Mouse (Mus musculus) heart, adult 8-10 months (tissue): Measurements from ENCODE around the gene Chka. TPM values are rescaled to one million over a fixed set of nuclear protein-coding genes. Genes with fewer than 3 reads are reported as not detected.

Source experiments
- DNase-seq: peaks from one replicate; pipeline ENCODE4 v3.0.0; 2022; ENCODE audit warnings: low spot score
- total RNA-seq, 4 experiments: library from RNA; stranded (reverse); gene quantifications; 2 replicates each; pipeline ENCODE4 v1.2.4; 2022

Chka gene
- total RNA-seq, 4 experiments from 2014 or later: 8.3 to 10.4 (median 8.7) TPM

DNA sequence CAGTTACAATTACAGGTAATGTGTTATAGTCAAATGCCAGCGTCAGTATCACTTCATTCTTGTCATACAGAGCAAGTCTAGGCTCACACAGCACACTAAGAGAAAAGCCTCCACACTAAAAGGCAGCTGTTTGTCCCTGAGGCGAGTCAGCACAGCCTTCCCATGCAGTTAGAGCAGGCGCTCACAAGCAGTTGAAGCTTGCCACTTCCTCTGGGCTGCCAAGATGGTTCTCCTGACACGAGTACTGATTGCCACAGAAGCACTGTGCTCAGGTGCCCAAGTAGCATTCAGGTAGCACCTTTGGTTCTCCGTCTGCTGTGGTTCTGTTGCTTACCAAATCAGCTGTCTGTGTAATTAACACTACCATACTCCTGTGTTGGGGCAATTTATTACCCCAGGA lies 37.5 kb downstream of the Chka start:
- DNase-seq: no peak

DNA sequence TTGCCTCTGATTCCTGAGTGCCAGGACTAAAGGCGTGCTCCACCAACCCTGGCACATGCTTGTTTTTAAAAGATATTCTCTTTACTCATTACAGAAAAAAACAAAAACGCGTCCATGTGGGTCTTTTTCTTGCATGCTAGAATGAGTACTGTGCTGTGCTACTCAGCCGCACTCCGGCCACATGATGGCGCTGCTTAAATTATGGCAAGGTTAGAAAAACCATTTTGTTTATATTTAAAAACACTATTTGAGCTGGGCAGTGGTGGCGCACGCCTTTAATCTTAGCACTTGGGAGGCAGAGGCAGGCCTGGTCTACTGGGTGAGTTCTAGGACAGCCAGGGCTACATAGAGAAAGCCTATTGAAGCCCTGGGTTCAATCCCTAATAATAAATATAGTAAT lies 38.6 kb downstream of the Chka start:
- DNase-seq: no peak

DNA sequence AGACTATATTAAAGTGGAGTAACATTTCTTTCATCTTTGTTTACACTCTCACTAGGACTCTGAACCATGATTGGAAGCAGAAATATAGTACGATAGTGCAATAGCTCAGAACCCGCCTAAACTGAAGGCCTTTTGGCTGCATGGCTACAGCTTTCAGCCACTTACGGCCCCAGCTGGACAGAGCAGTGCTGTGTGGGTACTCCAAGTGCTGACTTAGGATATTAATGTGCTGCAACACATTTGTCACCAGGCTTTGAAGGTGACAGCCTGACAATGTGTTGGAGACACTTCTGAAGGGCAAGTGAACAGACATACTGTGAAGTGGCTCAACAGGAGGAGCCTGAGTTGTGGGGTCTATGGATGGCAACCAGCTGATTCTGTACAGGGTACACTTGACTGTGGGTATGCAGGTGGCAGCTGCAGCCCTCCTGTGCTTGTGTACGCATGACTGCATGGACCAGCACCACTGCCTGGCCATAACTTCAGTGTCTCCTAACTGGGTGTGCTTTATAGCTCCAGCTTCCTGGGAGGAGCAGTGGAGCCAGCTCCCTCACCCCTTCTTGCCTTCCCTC lies 42.1 kb downstream of the Chka start:
- no peak for DNase-seq

DNA sequence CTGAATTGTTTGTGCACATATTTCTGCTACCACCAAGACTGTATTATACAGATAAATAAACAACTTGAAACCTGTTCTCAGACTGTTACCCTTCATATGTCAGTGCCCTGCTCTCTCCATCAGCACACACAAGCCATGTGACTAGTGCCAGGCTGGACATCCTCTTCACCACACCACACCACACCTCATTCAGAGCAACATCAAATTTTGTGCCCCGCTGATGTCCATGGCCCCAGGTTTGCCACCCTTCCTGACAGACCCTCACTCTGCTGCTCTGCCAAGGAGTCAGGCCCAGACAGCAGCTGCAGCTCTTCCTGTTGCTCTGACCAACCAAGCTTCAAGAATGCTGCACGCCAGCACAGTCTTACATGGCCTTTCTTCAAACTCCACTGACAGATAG lies 42.7 kb downstream of the Chka start:
- no peak for DNase-seq

DNA sequence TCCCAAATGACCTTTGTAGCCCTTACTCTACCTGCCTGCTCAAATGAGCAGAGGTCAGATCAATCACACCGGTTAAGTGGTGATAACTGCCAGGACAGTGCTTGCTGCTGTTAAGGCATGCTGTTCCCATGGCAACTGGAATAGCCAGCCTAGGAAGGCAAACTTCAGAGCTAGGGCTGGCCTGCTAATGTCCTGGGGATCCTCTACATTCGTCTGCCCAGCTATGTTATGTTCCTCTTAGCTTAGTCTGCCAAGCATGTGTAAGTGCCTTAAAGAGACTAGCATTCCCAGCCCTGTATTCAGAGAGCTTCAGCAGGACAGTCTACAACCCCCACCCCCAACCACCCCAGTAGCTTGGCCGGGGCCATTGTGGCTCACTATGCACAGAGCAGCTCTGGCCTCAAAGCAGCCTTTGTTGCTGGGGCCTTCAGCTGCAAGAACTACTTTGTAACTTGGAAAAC lies 43.6 kb downstream of the Chka start:
- no peak for DNase-seq

DNA sequence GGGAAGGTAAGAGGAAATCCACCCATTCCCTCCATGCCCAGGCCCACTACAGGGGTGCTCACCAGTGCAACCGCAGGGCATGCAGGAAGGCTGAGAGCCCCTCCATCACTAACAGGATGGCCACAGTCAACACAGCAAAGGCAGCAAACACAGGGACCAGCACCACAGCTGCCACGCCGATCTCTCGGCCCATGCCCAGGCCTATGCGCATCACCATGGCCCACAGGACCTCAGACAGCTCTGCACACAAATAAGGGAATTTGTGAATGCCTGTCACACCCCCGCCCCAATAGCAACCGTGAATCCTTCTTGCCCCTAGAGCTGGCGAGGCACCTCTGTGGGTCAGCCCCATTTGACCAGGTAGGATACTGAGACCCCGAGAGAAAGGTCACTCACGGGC lies 44.6 kb downstream of the Chka start:
- no peak for DNase-seq

DNA sequence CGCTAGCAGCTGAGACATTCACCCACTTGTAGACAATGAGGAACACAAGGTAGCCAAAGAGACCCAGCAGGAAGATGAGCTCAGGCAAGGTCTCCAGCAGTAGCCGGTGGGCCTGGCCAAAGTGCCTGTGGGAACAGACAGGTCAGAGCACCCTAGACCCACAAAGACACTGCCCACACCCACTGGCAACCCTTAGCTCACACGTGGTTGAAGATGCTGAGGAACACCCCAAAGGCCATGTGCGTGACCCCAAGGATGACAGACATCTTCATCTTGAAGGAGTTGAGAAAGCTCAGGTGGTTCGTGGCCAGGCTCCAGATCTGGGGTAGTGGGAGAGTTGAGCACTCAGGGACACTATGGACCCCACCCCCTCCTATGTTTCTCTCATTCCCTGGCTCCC lies 46.0 kb downstream of the Chka start:
- DNase-seq: no peak

DNA sequence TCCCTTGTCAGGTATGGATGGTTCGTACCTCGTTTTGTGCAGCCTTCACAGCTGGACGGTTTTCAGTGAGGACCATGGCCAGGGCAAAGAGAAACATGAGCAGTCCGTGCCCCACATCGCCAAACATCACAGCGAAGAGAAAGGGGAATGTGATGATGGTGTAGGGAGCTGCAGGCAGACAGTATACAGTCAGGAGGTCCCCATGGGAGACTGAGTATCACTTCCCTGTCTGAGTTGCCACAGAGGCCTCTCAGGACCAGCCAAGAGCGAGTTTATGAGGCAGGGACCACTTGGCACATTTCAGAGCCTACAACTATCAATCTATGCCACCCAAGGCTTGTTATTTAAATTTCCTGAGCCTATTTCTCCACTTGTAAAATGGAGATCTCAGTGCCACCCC lies 47.4 kb downstream of the Chka start:
- DNase-seq: no peak

DNA sequence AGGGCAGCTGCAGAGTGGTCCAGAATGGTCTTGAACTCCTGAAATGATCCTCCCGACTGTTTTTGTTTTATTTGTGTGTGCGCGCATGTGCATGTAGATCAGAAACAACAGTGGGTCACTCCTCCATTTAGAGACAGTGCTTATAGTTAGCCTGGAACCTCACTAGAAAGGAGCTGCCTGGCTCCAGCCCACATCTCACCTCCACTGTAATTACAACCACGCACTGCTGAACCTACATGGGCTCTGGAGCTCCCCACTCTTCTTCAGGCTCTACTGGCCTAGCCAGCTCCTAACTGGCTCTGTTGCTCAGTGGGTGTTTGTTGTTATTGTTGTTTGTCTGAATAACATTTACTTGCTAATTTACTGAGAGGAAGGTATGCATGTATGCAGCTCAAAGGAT lies 48.0 kb downstream of the Chka start:
- no peak for DNase-seq

DNA sequence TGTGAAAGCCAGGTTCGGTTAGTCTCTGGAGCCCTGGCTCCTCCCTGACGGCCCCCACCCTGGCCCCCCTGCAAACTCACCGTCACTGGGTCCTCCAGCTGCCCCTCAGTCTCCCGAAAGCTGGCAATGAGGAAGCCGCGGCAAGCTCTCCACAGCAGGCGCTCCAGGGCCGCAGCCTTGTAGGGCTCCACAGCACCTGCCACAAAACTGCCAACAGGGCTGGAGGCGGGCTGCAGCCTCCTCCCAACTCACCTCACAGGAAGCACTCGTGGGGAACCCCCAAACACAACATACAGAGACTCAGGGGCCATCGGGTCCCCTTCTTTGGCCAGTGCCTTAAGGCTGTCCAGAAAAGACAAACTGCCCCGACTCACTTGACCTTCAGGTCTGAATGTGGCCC lies 51.4 kb downstream of the Chka start:
- no peak for DNase-seq

DNA sequence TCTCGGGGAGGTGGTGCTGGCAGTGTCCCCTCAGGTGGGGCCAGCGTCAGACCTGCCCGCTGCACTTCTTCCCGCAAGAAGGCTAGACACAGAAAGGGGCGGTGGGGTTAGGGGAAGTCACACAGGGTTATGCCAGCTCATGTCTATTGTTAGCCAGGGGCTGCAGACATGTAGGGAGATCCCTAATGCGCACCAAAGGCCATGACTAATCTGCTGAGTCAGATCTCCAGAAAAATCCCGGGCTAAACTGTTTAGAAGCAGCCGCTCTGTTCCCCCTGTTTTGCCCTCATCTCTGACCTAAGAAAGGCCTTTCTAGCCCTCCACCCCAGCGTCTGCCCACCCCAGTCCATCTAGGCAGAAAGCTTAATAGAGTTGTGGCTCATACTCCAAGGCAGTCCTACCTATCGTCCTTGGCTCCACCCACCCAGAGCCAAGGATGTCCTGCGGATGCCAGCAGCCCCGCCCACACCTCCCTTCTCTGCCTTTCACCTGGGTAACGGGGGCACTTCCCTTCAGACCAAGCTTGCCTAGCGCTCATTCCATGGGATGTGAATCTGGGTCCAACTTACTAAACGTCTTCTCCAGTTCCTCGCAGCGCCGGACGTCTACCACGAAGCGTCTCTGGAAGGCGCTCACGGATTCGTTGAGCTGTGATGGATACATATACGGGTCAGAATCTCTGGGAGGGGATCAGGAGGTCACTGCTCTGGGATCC lies 52.2 kb downstream of the Chka start:
- no peak for DNase-seq

DNA sequence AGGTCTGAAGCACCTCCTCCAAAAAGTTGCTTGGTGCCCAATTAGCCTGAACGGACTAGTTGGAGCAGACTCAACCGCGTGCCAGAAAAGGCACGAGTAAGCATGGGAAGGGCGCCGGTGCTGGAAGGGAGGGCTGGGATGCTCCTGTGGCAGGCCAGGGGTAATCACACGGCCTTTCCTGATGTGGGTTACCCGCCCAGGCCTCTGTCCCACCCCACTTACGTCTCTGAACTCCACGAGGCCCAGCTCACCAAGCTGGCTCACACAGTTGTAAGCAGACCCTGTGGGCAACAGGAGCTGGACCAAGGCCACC lies 52.7 kb downstream of the Chka start:
- DNase-seq: no peak

DNA sequence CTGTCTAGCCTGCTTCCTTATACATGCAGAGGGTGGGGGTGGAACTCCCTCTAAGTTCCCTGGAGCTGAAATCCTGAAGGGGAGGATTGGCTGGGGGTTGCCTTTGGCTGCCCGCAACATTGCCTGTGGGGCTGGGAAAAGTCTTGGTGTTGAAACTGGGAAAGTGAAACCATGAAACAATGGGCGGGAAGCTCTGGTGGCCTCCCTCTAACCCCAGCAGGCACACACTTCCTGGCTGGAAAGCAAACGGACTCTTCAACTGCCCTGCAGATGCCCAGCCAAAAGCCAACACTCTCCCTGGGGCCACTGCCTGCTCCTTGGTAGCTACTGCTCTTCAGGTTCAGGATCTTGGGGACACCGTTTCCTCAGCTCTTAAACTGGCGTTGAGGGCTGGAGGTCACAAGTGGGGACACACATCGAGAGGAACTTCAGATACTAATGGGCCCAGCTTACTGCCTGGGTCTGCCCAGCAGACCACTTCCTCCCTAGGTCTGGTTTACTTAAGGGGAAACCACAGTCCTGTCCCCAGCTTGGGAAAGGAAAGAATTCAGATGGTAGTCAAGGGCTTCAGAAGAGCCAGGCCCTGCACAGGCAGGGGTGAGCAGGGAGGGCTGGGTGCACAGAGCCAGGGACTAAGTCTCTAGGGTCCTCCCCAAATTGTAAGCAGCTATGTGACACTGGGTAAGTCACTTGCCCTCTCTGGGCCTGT lies 53.8 kb downstream of the Chka start:
- peak; percentile 63 for DNase-seq

DNA sequence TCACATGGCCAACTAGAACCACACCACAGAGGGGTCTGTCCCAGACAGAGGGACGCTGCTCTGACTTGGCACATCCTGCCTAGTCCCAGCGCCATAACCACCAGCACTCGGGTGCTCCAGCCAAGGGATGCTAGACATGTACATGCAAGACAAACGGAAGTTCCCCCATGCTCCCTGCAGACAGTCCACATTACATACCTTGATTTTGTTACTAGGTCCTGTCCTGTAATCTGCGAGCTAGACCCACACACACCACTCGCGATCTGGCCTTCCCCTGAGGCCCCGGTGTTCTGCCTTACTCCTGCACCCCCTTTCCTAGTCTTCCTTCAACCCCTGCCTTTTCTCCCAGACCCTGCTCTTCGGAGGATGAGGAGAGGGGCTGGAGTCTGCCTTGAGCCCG lies 54.8 kb downstream of the Chka start:
- DNase-seq: no peak

DNA sequence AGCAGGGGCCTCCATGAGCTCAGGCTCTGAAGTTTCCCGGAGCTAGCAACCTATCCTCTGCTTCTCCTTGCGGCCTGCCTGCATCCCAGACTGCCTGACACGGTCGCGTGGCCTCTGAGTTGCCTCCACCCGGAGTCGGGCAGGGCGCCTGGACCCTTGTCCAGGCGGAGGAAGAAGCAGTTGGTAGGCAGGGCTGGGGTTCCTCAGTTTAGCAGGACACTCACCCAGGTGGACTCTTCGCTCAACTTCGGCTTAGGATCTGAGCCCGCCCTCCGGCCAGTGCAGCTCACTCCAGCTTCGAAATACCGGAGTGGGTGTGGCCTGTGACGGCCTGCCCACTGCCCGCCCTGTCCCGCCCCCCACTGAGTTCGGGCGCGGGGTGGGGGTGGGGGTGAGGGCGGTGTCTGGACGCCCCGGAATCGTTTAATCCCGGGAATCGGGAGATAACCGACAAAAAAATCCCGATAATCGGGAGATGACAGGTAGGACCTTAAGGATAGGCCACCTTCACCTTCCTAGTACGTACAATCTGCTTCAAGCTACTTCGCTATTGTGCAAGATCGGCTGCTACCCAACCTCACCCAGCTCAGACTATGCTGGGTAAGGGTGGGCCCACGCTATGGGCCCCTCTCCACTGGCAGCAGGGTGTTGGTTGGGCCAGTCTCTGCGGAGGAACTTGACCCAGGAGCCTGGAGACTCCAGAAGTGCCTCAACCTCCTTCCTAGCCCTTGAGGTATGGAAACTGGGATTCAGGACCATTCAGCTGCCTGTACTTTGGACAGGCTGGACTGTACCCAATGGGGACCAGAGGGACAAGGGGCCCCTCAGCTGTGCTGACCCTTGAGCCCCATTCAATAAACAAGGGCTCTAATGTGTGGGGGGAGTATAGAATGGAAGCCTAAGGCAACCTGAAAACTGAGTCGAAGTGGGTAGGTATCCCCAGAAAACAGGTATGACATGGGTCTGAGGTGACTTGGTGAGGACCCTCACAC lies 55.5 kb downstream of the Chka start, which contains the start of gene Tcirg1:
Gene Tcirg1, minus strand, starts transcription at position 339 of the 992 bp plus-strand sequence.
- DNase-seq: peak; percentile 86

DNA sequence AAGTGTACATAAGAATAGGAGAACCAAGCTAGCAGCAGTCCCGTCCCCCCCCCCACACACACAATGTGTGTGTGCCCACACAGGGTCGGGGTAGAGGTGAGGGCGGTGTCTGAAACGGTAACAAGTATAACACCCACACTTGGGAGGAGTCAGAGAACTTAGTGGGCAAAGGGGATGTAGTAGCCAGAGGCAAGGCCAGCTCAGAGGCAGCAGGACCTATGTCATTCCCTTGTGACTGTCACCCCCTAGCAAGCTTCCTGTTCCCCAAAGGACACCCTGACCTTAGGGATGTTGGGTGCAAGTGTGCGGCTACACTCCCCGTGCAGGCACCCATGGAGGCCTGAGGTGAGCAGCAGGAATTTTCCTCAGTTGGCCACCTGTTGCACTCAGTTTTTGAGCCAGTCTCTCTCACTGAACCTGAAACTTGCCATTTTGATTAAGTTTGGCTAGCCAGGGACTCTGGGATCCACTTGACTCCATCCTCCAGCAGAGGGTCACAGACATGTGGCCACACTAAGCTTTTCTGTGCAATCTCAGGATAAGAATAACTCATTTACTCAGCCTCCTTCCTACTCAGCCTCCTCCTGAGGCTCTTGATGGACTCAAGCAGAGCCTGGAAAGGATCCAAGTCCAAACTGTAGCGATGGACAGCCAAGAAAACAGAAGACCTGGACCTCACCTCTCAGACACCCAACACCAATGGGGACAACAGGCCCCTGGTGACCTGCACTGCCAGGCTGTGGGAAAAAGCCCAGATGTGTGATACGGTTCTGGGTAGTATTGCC lies 56.5 kb downstream of the Chka start:
- no peak for DNase-seq

DNA sequence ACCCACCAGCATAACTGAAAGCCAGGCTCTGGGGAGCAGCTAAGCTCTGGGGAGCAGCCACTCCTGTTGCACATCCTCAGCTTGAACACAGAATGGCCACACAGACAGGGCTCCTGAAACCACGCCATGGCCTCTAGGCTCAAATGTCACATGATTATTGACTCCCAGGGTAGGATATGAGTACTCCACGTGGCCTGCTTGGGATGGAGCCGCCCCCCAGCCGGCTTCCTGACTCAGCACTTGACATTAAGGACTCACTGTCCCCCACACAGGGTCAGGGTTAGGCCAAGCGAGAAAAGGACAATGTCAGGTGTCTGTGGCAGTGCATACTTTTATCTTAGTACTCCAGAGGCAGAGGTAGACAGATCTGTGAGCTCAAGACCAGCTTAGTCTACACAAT lies 58.6 kb downstream of the Chka start:
- no peak for DNase-seq

DNA sequence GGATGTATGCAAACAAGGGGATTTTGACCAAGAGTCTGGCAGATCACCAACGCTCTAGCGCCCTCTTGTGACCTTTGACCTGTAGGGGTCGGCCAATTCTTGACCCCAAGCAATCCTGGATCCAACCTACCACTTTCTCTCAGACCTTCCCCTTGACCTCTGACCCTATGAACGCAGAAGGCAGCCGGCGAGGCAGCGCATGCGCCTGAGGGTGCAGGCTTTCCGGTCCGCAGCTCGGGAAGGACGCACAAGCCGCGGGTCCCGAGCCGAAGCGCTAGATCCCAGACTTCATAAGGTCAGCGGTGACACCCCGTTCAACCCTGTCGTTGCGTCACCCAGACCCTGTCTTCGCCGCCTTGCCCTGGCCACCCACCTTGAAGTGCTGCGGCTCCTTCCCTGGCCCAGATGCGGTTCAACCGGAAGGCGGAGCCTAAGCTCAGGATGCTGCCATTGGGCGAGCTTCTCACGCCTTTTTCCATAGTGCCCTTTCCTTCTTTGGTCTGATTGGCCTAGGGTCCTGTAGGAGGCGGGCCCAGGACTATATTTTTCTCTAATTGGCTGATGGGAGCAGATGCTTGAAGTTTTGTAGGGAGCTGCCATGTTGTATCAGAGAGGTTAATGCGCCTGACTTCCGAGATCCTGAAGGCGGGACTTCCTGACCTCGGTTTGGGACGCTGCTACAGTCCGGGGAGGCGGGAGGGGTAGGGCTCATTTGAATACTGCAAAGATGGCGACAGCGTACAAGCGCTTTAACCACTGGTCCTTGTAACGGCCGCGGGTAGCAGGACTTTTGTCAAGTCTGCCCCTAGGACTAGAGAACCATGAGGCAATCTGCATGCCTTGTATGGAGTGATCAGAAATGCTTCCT lies 61.0 kb downstream of the Chka start, which contains the start of gene Ndufs8:
Gene Ndufs8, minus strand, starts transcription at position 438 of the 868 bp plus-strand sequence.
- DNase-seq: peak; percentile 99

DNA sequence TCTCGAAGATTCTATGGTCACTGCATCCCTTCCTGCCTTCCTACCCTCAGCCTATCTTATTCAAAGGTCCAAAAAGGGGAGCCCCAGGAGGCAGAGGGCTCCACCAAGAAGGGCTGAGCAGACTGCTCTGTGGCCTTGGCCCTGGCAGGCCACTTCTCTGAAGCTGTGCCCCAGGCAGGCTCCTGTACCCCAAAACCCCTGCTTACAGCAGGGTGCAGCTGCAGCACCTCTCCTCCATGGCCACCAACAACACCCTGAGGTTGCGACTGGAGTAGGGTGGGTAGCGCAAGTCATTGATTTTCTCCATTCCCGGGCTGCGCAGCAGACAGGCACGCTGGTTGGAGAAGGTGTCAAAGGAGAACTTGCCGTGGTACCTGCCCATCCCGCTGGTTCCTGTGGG lies 62.1 kb downstream of the Chka start:
- DNase-seq: no peak

DNA sequence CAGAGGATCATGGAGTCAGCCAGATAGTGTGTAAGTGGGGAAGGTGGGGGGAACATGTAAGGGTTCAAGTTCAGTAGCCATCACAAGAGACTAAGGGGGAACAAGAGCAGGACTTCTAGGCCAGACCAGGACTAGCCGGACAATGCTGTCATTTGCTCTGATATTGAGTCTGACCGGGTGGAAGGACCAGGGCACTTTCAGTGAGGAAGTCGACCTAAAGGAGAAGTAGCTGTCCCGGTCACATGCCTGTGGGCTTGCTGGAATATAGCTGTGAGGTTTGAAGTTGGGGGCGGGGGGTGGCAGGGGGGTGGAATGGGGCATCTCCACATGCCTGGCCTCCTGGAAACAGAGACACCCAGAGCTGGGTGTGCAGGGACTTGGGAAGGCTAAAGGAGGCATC lies 63.0 kb downstream of the Chka start:
- DNase-seq: no peak
